Comparison of ENCODE assay signal across 9 mouse cellular contexts in genomic region chr6:51380275-51380575, GRCm38 (mm10). TPM values are rescaled to one million over a fixed set of nuclear protein-coding genes. Genes with fewer than 3 reads are reported as not detected.
DNase-seq lines count a peak whose midpoint lies in the region; ATAC-seq and TF ChIP-seq lines count a peak whose summit lies in the region.
"Had no signal": no experiment of that assay in that cellular context is flagged by ENCODE, and none has a peak within 500 bp of the region (broad histone marks: within the 10 kb centered on the region; RNA-seq: fewer than 3 reads in every experiment).

No protein-coding gene starts in this region.

- no peaks in the 10 kb centered on the region for H3K36me3 ChIP-seq in lung, embryonic 14.5 days (ENCODE audit: insufficient read depth)
- no peaks in the 10 kb centered on the region for H3K36me3 ChIP-seq in forebrain, embryonic 12.5 days (replicated peaks)
- no peaks in the 10 kb centered on the region for H3K36me3 ChIP-seq in hindbrain, embryonic 14.5 days (replicated peaks; ENCODE audit: control insufficient read depth, insufficient read depth)
- no peaks in the 10 kb centered on the region for H3K36me3 ChIP-seq in midbrain, embryonic 16.5 days (ENCODE audit: control insufficient read depth, insufficient read depth, low read length)
- H3K36me3 ChIP-seq: G1E; limb, embryonic 12.5 days had no signal

- TF ChIP-seq POLR2A in lung, adult 2 months (IDR thresholded peaks at IDR 0.05; ENCODE audit: borderline replicate concordance, extremely low read depth, low read depth, low read length), result no peak

- ATAC-seq in lung, embryonic 14.5 days (ENCODE audit: insufficient read depth), result no peak
- ATAC-seq in forebrain, embryonic 12.5 days (ENCODE audit: low FRiP score), result no peak
- no peak for ATAC-seq in hindbrain, embryonic 14.5 days (ENCODE audit: low FRiP score)
- ATAC-seq in midbrain, embryonic 16.5 days, result peak; percentile 22; the same call in 1 of the 2 replicates

- H3K4me2 ChIP-seq in lung, embryonic 14.5 days, result peak overlapping the region; percentile 69
- no peak overlapping the region for H3K4me2 ChIP-seq in forebrain, embryonic 12.5 days
- H3K4me2 ChIP-seq in hindbrain, embryonic 14.5 days (replicated peaks), result peak overlapping the region; percentile 60
- peak overlapping the region; percentile 63 for H3K4me2 ChIP-seq in midbrain, embryonic 16.5 days (ENCODE audit: low read length)

- H3K27ac ChIP-seq in lung, embryonic 14.5 days (ENCODE audit: low read depth), result no peak overlapping the region
- H3K27ac ChIP-seq in forebrain, embryonic 12.5 days, result peak overlapping the region; percentile 96
- peak overlapping the region; percentile 99 for H3K27ac ChIP-seq in hindbrain, embryonic 14.5 days
- peak overlapping the region; percentile 97 for H3K27ac ChIP-seq in midbrain, embryonic 16.5 days (ENCODE audit: low read length)

- DNase-seq in lung, embryonic 14.5 days, result no peak
- DNase-seq in lung, adult 2 months, result no peak
- DNase-seq in hindbrain, embryonic 14.5 days (ENCODE audit: low spot score), result peak; percentile 42
- DNase-seq in embryo, embryonic 10.5 days (ENCODE audit: low spot score), result no peak
- no peak for DNase-seq in kidney, adult 8-10 months

- no peaks in the 10 kb centered on the region for H3K27me3 ChIP-seq in lung, embryonic 14.5 days (ENCODE audit: insufficient read depth, low read length)
- H3K27me3 ChIP-seq in forebrain, embryonic 12.5 days, result 0 out of 2 replicates have a peak, but pooled peaks cover 5% of the 10 kb centered on the region
- no peaks in the 10 kb centered on the region for H3K27me3 ChIP-seq in hindbrain, embryonic 14.5 days (ENCODE audit: control insufficient read depth, insufficient read depth, low read length)
- no peaks in the 10 kb centered on the region for H3K27me3 ChIP-seq in midbrain, embryonic 16.5 days (ENCODE audit: control insufficient read depth, insufficient read depth, low read depth, low read length)
- H3K27me3 ChIP-seq: limb, embryonic 12.5 days had no signal

- H3K9ac ChIP-seq in lung, embryonic 14.5 days, result no peak overlapping the region
- H3K9ac ChIP-seq in forebrain, embryonic 12.5 days, result no peak overlapping the region
- H3K9ac ChIP-seq in hindbrain, embryonic 14.5 days, result peak overlapping the region; percentile 81; the same call in 1 of the 2 replicates
- 0 out of 2 replicates have a peak overlapping the region, but pooled peaks have one; percentile 20 for H3K9ac ChIP-seq in midbrain, embryonic 16.5 days (ENCODE audit: low read depth, low read length)

- no peak for TF ChIP-seq CTCF in lung, embryonic 14.5 days (IDR thresholded peaks at IDR 0.05; ENCODE audit: low read depth)
- TF ChIP-seq CTCF in lung, adult 2 months (IDR thresholded peaks at IDR 0.05; ENCODE audit: insufficient read depth, low read length), result no peak

- H3K4me3 ChIP-seq in lung, embryonic 14.5 days (ENCODE audit: low read depth, low read length), result no peak overlapping the region
- no peak overlapping the region for H3K4me3 ChIP-seq in lung, adult 2 months (replicated peaks; ENCODE audit: extremely low read depth, low read depth, low read length)
- H3K4me3 ChIP-seq in forebrain, embryonic 12.5 days (replicated peaks), result no peak overlapping the region
- H3K4me3 ChIP-seq in hindbrain, embryonic 14.5 days (replicated peaks; ENCODE audit: low read length), result no peak overlapping the region
- no peak overlapping the region for H3K4me3 ChIP-seq in midbrain, embryonic 16.5 days (ENCODE audit: low read depth, low read length)

- 53% methylated on average over 4 of the region's 4 CpGs for WGBS in lung, embryonic 14.5 days
- WGBS in lung, adult 2 months, result 74% methylated on average over 4 of the region's 4 CpGs
- 79% methylated on average over 4 of the region's 4 CpGs for WGBS in forebrain, embryonic 12.5 days
- 68% methylated on average over 4 of the region's 4 CpGs for WGBS in hindbrain, embryonic 14.5 days
- 79% methylated on average over 4 of the region's 4 CpGs for WGBS in midbrain, embryonic 16.5 days

- H3K4me1 ChIP-seq in lung, embryonic 14.5 days (ENCODE audit: insufficient read depth), result no peaks in the 10 kb centered on the region
- no peaks in the 10 kb centered on the region for H3K4me1 ChIP-seq in lung, adult 2 months (ENCODE audit: control insufficient read depth, insufficient read depth, low read length)
- H3K4me1 ChIP-seq in forebrain, embryonic 12.5 days, result peaks cover 13% of the 10 kb centered on the region
- H3K4me1 ChIP-seq in hindbrain, embryonic 14.5 days (replicated peaks; ENCODE audit: control insufficient read depth, insufficient read depth, low read length), result 0 out of 2 replicates have a peak, but pooled peaks cover 3% of the 10 kb centered on the region
- peaks cover 6% of the 10 kb centered on the region; the same call in 1 of the 2 replicates for H3K4me1 ChIP-seq in midbrain, embryonic 16.5 days (ENCODE audit: control insufficient read depth, insufficient read depth, low read length)

- no peaks in the 10 kb centered on the region for H3K9me3 ChIP-seq in lung, embryonic 14.5 days (ENCODE audit: low read depth, low read length)
- no peaks in the 10 kb centered on the region for H3K9me3 ChIP-seq in forebrain, embryonic 12.5 days
- H3K9me3 ChIP-seq in hindbrain, embryonic 14.5 days (ENCODE audit: control insufficient read depth, low read length), result no peaks in the 10 kb centered on the region
- H3K9me3 ChIP-seq in midbrain, embryonic 16.5 days (replicated peaks; ENCODE audit: control insufficient read depth, low read length, poor library complexity, severe bottlenecking), result no peaks in the 10 kb centered on the region
- H3K9me3 ChIP-seq: G1E; limb, embryonic 12.5 days had no signal

RNA-seq across cellular contexts. Expression of gene Nfe2l3, which starts 52.2 kb away (rescaled TPM):
- polyA plus RNA-seq in lung, embryonic 14.5 days (2014; fragmentation: Nextera tagmentation; extraction: Ambion mirVana), result 2.8 and 3.1 TPM in 2 replicates
- 3.0 and 3.5 TPM in 2 replicates for polyA plus RNA-seq in lung, adult 2 months (2012; rRNA removed)
- polyA plus RNA-seq in forebrain, embryonic 12.5 days (2016; fragmentation: Nextera tagmentation; extraction: Ambion mirVana), result 2.2 and 2.3 TPM in 2 replicates
- polyA plus RNA-seq in hindbrain, embryonic 14.5 days (2014; fragmentation: Nextera tagmentation; extraction: Ambion mirVana), result 6.0 and 9.6 TPM in 2 replicates
- polyA plus RNA-seq in midbrain, embryonic 16.5 days (2015; fragmentation: Nextera tagmentation; extraction: Ambion mirVana), result 8.9 and 9.6 TPM in 2 replicates
- polyA plus RNA-seq: G1E had no signal

Comparison
In these comparisons a context has a peak if more than half of its experiments do, and no peak if none do; other contexts are left out.
1. H3K9ac ChIP-seq: peak in hindbrain, embryonic 14.5 days (single experiment) and midbrain, embryonic 16.5 days (single experiment); none in lung, embryonic 14.5 days (single experiment) and forebrain, embryonic 12.5 days (single experiment).